Mouse (Mus musculus) olfactory bulb, adult 2 months (tissue): Measurements from ENCODE around the gene Zfc3h1.

ENCODE experiments used
- CTCF ChIP-seq: fragments of 200-500 bp; IDR thresholded peaks from 2 replicates; pipeline ENCODE4 v1.5.1; 2012; ENCODE audit warnings: low read depth, mild to moderate bottlenecking, low read length, moderate library complexity; ENCODE audit not compliant: insufficient read depth
- POLR2A ChIP-seq: fragments of 200-500 bp; IDR thresholded peaks from 2 replicates; pipeline ENCODE4 v1.6.1; 2012; ENCODE audit warnings: mild to moderate bottlenecking, low read depth, low read length, moderate library complexity; ENCODE audit not compliant: insufficient read depth

DNA sequence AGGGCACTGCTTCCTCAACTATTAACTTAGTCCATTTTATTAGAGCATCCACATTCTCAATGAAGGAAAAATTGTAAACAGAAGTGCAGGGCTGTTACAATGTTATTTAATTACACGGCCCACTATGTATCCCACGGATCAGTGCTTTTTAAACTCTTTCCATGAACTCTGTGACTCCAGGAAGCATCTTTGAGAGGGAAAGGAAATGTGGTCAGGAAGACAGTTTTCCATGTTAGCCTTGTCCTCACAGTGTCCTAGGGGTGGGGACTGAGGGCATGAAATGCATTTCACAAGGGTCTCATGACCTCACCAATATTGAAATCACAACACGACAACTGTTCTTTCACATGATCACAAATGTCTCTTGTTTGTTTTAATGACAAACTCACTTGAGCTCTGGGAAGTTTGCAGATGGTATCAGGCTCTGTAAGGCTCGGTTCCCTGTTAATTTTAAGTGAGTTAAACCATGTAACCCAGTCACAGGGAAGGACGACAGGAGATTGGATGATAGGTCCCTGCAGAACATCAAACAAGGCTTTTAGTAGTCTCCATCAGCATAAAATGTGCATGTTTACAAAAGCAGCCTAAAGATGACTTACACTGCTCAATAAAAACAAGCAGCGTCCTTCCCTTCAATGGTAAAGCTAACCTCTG, 72.7 kb downstream of the Zfc3h1 start:
- no peak for TF ChIP-seq CTCF
- no peak for TF ChIP-seq POLR2A
